In the genomic region with DNA sequence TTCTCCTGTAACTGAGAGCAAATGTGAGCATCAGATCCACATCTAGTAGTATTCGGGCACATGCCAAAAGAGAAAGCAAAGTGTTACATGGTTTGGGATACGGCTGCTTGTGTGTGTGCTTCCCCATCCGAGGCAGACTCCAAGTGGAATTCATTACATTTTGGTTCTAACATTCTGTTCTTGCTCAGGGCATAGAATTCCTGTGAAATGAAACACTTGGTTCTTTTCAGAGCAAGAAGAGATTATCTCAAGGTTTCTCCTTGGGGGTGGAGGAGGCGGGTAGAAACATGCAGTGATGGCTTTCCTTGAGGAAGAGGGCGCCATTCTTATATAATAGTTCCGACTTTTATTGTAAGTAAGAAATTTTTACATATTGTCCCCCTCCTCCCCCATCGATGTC, we compare ENCODE assay signal across 8 mouse cellular contexts. TPM values are rescaled to one million over a fixed set of nuclear protein-coding genes. Genes with fewer than 3 reads are reported as not detected.
DNase-seq lines count a peak whose midpoint lies in the region; ATAC-seq lines count a peak whose summit lies in the region.

No protein-coding gene starts in this region.

- no peak overlapping the region for H3K4me2 ChIP-seq in hindbrain, embryonic 11.5 days (replicated peaks; ENCODE audit: low read depth, low read length)
- H3K4me2 ChIP-seq in stomach, embryonic 15.5 days, result peak overlapping the region; percentile 70

- WGBS in hindbrain, embryonic 10.5 days, result 76% methylated on average over 7 of the region's 7 CpGs
- WGBS in hindbrain, embryonic 11.5 days, result 76% methylated on average over 7 of the region's 7 CpGs
- WGBS in stomach, embryonic 15.5 days, result 29% methylated on average over 7 of the region's 7 CpGs

- H3K9me3 ChIP-seq in hindbrain, embryonic 10.5 days, result no peaks in the 10 kb centered on the region
- no peaks in the 10 kb centered on the region for H3K9me3 ChIP-seq in hindbrain, embryonic 11.5 days (ENCODE audit: control insufficient read depth, low read length)
- no peaks in the 10 kb centered on the region for H3K9me3 ChIP-seq in stomach, embryonic 15.5 days

- intact Hi-C loops in left cerebral cortex, postnatal 14 days (cut with DNase I), result loop anchor here (5.0 kb wide), 1 partner anchor 109 kb away; no protein-coding TSS in a partner anchor

- DNase-seq in hindbrain, embryonic 10.5 days (ENCODE audit: low spot score), result no peak
- DNase-seq in hindbrain, embryonic 11.5 days (ENCODE audit: low spot score), result no peak
- DNase-seq in CD4-positive helper T cell, adult 2 months (ENCODE audit: low read depth, low spot score), result peak; percentile 42
- peak; percentile 44 for DNase-seq in c-Kit-positive CD71-positive TER-119-positive erythroid progenitor cells, embryonic 14.5 days (ENCODE audit: low spot score)
- DNase-seq in left cerebral cortex, postnatal 14 days (ENCODE audit: low spot score in 2 of 2), result peak; percentile 22 to 46
- no peak for DNase-seq in thymus, postnatal 0 days (ENCODE audit: low spot score)

- H3K4me1 ChIP-seq in hindbrain, embryonic 10.5 days (replicated peaks), result peaks cover 35% of the 10 kb centered on the region
- H3K4me1 ChIP-seq in hindbrain, embryonic 11.5 days (replicated peaks; ENCODE audit: control insufficient read depth, insufficient read depth, low read length), result no peaks in the 10 kb centered on the region
- H3K4me1 ChIP-seq in stomach, embryonic 15.5 days, result peaks cover 20% of the 10 kb centered on the region; the same call in 1 of the 2 replicates

- no peaks in the 10 kb centered on the region for H3K27me3 ChIP-seq in hindbrain, embryonic 10.5 days (ENCODE audit: insufficient read depth, poor library complexity, severe bottlenecking)
- no peaks in the 10 kb centered on the region for H3K27me3 ChIP-seq in hindbrain, embryonic 11.5 days (ENCODE audit: control insufficient read depth, insufficient read depth, low read length)
- H3K27me3 ChIP-seq in stomach, embryonic 15.5 days (replicated peaks), result no peaks in the 10 kb centered on the region

- peak overlapping the region; percentile 86 for H3K4me3 ChIP-seq in hindbrain, embryonic 10.5 days
- H3K4me3 ChIP-seq in hindbrain, embryonic 11.5 days (ENCODE audit: low read depth, low read length), result no peak overlapping the region
- peak overlapping the region; percentile 86 for H3K4me3 ChIP-seq in stomach, embryonic 15.5 days (replicated peaks)

- no peak for ATAC-seq in hindbrain, embryonic 11.5 days (ENCODE audit: low FRiP score)
- ATAC-seq in stomach, embryonic 15.5 days (ENCODE audit: insufficient read depth, low FRiP score, low read depth), result no peak
- ATAC-seq in cerebellum, adult (ENCODE audit: insufficient number of reproducible peaks, low FRiP score, low TSS enrichment), result no peak

- no peaks in the 10 kb centered on the region for H3K36me3 ChIP-seq in hindbrain, embryonic 10.5 days
- no peaks in the 10 kb centered on the region for H3K36me3 ChIP-seq in hindbrain, embryonic 11.5 days (ENCODE audit: control insufficient read depth, insufficient read depth, low read length)
- H3K36me3 ChIP-seq in stomach, embryonic 15.5 days, result no peaks in the 10 kb centered on the region

- H3K27ac ChIP-seq in hindbrain, embryonic 10.5 days, result no peak overlapping the region
- H3K27ac ChIP-seq in hindbrain, embryonic 11.5 days (ENCODE audit: low read depth, low read length), result no peak overlapping the region
- peak overlapping the region; percentile 99 for H3K27ac ChIP-seq in stomach, embryonic 15.5 days

- no peak overlapping the region for H3K9ac ChIP-seq in hindbrain, embryonic 11.5 days (ENCODE audit: low read depth, low read length)
- H3K9ac ChIP-seq in stomach, embryonic 15.5 days, result no peak overlapping the region

RNA-seq across cellular contexts. Expression of a gene that starts 30.6 kb away (rescaled TPM):
- 34.7 and 39.3 TPM in 2 replicates for polyA plus RNA-seq in hindbrain, embryonic 10.5 days (2016; fragmentation: Nextera tagmentation; extraction: Ambion mirVana)
- 42.0 and 60.0 TPM in 2 replicates for polyA plus RNA-seq in hindbrain, embryonic 11.5 days (2014; fragmentation: Nextera tagmentation; extraction: Ambion mirVana)
- 100 to 1,000 TPM; 110 to 116 TPM for total RNA-seq in left cerebral cortex, postnatal 14 days (2021)
- 104 and 107 TPM in 2 replicates for polyA plus RNA-seq in stomach, embryonic 15.5 days (2015; fragmentation: Nextera tagmentation; extraction: Ambion mirVana)
- polyA plus RNA-seq in thymus, postnatal 0 days (2015; fragmentation: Nextera tagmentation; extraction: Ambion mirVana), result 224 and 235 TPM in 2 replicates

Comparison
In these comparisons a context has a peak if more than half of its experiments do, and no peak if none do; other contexts are left out.
1. DNase-seq: peak in CD4-positive helper T cell, adult 2 months (single experiment), c-Kit-positive CD71-positive TER-119-positive erythroid progenitor cells, embryonic 14.5 days (single experiment) and left cerebral cortex, postnatal 14 days (2 of 2); none in hindbrain, embryonic 10.5 days (single experiment), hindbrain, embryonic 11.5 days (single experiment) and thymus, postnatal 0 days (single experiment).